Mouse (Mus musculus): ENCODE measurements at regions not wholly inside any gene's neighbourhood (a gene's known extent, or its start where the extent isn't known, plus 50 kb on each side); places are given as distances from the start of the nearest gene placed in this dataset.
A peak's percentile ranks its signal among the peaks of the same experiment; 100 is the strongest.

GRCm38 (mm10) chr5:91818195-91818594 is 144.7 kb downstream of the Rchy1 start:
- Histone ChIP-seq H3K27ac (no peak overlapping the region), H3K27me3 (ENCODE audit: insufficient read depth, poor library complexity, severe bottlenecking) (no peaks in the 10 kb centered on the region), H3K9me3 (no peaks in the 10 kb centered on the region), H3K4me1 (replicated peaks) (no peaks in the 10 kb centered on the region), H3K4me3 (no peak overlapping the region), H3K36me3 (no peaks in the 10 kb centered on the region)
- WGBS, result 89% methylated on average over 11 of the region's 11 CpGs
- no peak for DNase-seq (ENCODE audit: low spot score)

GRCm38 (mm10) chr5:91816376-91816950 is 146.4 kb downstream of the Rchy1 start:
- Histone ChIP-seq H3K27me3 (ENCODE audit: insufficient read depth, poor library complexity, severe bottlenecking) (no peaks in the 10 kb centered on the region), H3K9me3 (no peaks in the 10 kb centered on the region), H3K4me1 (replicated peaks) (no peaks in the 10 kb centered on the region), H3K36me3 (no peaks in the 10 kb centered on the region), H3K4me3 (no peak overlapping the region), H3K27ac (no peak overlapping the region)
- no peak for DNase-seq (ENCODE audit: low spot score)
- 89% methylated on average over 3 of the region's 3 CpGs for WGBS

GRCm38 (mm10) chr5:91814956-91815355 is 147.9 kb downstream of the Rchy1 start:
- Histone ChIP-seq H3K36me3 (no peaks in the 10 kb centered on the region), H3K4me3 (no peak overlapping the region), H3K4me1 (replicated peaks) (no peaks in the 10 kb centered on the region), H3K27ac (no peak overlapping the region), H3K9me3 (no peaks in the 10 kb centered on the region), H3K27me3 (ENCODE audit: insufficient read depth, poor library complexity, severe bottlenecking) (no peaks in the 10 kb centered on the region)
- WGBS, result 82% methylated on average over 6 of the region's 6 CpGs
- DNase-seq (ENCODE audit: low spot score), result no peak

DNA sequence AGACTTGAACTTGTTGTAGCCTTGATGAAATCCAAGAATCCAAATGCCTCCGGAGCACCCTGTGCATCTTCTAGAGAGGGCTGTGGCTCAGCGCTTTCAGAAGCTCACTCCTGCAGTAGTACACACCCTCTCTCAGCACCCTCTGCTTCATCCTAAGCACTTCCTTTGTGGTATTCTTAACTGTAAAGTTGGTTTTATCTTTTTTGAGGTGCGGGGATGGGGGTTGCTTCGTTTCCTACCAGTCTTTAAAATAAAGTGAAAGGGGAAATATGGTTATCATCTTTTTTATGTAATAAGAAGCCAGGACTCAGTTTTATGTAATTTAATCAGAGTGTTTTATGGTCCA is 148.5 kb downstream of the Rchy1 start:
- H3K27ac ChIP-seq, result no peak overlapping the region
- WGBS, result 83% methylated on average over 4 of the region's 4 CpGs

GRCm38 (mm10) chr5:91813547-91814416 is 149.1 kb downstream of the Rchy1 start:
- H3K4me1 ChIP-seq (replicated peaks), result no peaks in the 10 kb centered on the region
- WGBS, result 87% methylated on average over 5 of the region's 5 CpGs
- no peak overlapping the region for H3K27ac ChIP-seq
- H3K27me3 ChIP-seq (ENCODE audit: insufficient read depth, poor library complexity, severe bottlenecking), result no peaks in the 10 kb centered on the region
- no peak for DNase-seq (ENCODE audit: low spot score)
- H3K36me3 ChIP-seq, result no peaks in the 10 kb centered on the region
- no peaks in the 10 kb centered on the region for H3K9me3 ChIP-seq
- no peak overlapping the region for H3K4me3 ChIP-seq

More for the DNA sequence above, 148.5 kb downstream of the Rchy1 start:
- no peak overlapping the region for H3K4me3 ChIP-seq
- no peaks in the 10 kb centered on the region for H3K36me3 ChIP-seq
- no peaks in the 10 kb centered on the region for H3K9me3 ChIP-seq
- H3K27me3 ChIP-seq (ENCODE audit: insufficient read depth, poor library complexity, severe bottlenecking), result no peaks in the 10 kb centered on the region
- DNase-seq (ENCODE audit: low spot score), result no peak
- no peaks in the 10 kb centered on the region for H3K4me1 ChIP-seq (replicated peaks)

DNA sequence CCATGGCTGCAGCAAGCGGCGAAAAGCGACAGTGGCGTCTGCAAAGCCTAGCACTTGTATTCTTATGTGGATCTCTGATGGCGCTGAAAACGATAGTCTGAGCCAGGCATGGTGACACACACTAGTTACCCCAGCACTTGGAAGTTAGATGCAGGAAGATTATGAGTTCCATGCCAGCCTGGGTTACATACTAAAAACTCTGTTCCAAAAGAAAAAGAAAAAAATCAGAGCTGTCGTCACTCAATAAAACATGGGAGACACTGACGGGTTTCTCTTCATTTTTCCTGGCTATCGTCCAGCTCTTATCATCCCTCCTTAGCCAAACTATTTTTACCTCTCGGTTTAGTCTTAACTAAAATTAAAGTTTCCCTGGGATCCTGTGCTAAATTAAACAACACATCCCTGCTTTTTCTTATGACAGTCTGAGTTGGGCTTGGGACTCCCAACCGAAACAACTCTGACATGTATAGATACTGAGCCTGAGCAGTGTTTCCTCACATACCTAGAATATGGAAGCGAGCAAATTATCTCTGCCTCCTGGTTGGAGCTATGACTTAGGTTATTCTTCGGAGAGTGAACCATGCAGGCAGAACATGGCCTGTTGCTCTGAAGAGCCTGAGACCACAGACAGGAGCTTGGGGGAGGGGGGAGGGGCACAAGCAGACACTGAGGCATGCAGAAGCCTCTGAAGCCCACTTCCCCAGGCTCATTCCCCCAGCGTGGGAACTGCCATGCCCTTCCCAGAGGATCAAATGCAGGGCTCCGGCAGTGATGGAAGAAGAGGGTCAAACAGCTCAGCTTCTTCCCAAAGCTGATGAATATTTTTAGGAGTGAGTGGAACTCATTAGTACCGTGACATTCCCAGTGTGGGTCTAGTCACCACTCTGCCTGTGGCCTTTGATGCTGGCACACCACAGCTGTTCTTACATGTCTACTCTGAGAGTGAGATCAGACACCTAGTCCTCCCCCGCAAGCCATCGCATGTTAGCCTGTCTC is 155.5 kb downstream of the Rchy1 start:
- Histone ChIP-seq H3K4me3 (no peak overlapping the region), H3K4me1 (replicated peaks) (peaks cover 6% of the 10 kb centered on the region), H3K9me3 (no peaks in the 10 kb centered on the region), H3K36me3 (no peaks in the 10 kb centered on the region), H3K27me3 (ENCODE audit: insufficient read depth, poor library complexity, severe bottlenecking) (no peaks in the 10 kb centered on the region), H3K27ac (0 out of 2 replicates have a peak overlapping the region, but pooled peaks have one; percentile 29)
- peak; percentile 30 for DNase-seq (ENCODE audit: low spot score)
- 76% methylated on average over 18 of the region's 18 CpGs for WGBS

- H3K27me3 ChIP-seq (ENCODE audit: insufficient read depth, poor library complexity, severe bottlenecking), result no peaks in the 10 kb centered on the region
- 92% methylated on average over 3 of the region's 3 CpGs for WGBS
- no peak overlapping the region for H3K27ac ChIP-seq
- no peaks in the 10 kb centered on the region for H3K36me3 ChIP-seq
- no peak for DNase-seq (ENCODE audit: low spot score)
- no peaks in the 10 kb centered on the region for H3K9me3 ChIP-seq
- H3K4me3 ChIP-seq, result no peak overlapping the region
- no peaks in the 10 kb centered on the region for H3K4me1 ChIP-seq (replicated peaks)
These were observed 161.4 kb downstream of the Rchy1 start for GRCm38 (mm10) chr5:91801297-91801980.

DNA sequence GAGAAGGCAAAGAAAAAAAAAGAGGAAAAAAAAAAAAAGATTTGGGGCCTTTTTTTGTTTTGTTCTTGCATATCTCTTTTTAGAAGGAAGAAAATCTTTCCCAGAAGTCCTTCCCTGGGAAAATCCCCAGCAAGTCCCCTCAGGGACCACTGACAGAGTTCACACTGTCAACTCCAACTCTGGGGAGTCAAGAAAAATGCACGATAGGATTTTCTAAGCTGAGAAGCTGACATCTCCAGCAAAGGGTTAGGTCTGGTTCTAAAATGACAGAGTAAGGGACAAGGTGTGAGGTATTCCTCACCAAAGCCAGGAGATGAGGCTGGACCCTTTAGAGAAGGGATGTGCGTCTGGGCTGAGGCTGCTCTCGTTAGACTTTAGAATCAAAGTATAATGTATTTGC is 165.5 kb downstream of the Rchy1 start:
- Histone ChIP-seq H3K27me3 (ENCODE audit: insufficient read depth, poor library complexity, severe bottlenecking) (no peaks in the 10 kb centered on the region), H3K9me3 (no peaks in the 10 kb centered on the region), H3K27ac (no peak overlapping the region), H3K4me3 (no peak overlapping the region), H3K36me3 (no peaks in the 10 kb centered on the region), H3K4me1 (replicated peaks) (no peaks in the 10 kb centered on the region)
- no peak for DNase-seq (ENCODE audit: low spot score)
- WGBS, result 86% methylated on average over 3 of the region's 3 CpGs

- no peak for DNase-seq (ENCODE audit: low spot score)
These were observed 170.1 kb downstream of the Rchy1 start for GRCm38 (mm10) chr5:91792732-91793131.

GRCm38 (mm10) chr5:91790412-91790811 is 172.5 kb downstream of the Rchy1 start:
- no peak overlapping the region for H3K27ac ChIP-seq
- no peaks in the 10 kb centered on the region for H3K4me1 ChIP-seq (replicated peaks)

More at GRCm38 (mm10) chr5:91792732-91793131, 170.1 kb downstream of the Rchy1 start:
- Histone ChIP-seq H3K9me3 (no peaks in the 10 kb centered on the region), H3K27me3 (ENCODE audit: insufficient read depth, poor library complexity, severe bottlenecking) (no peaks in the 10 kb centered on the region), H3K27ac (no peak overlapping the region), H3K36me3 (no peaks in the 10 kb centered on the region), H3K4me1 (replicated peaks) (no peaks in the 10 kb centered on the region), H3K4me3 (no peak overlapping the region)
- WGBS, result 56% methylated on average over 6 of the region's 6 CpGs

GRCm38 (mm10) chr5:91783966-91784365 is 178.9 kb downstream of the Rchy1 start:
- no peaks in the 10 kb centered on the region for H3K36me3 ChIP-seq
- no peak overlapping the region for H3K27ac ChIP-seq
- H3K4me3 ChIP-seq, result no peak overlapping the region
- no peaks in the 10 kb centered on the region for H3K9me3 ChIP-seq
- H3K27me3 ChIP-seq (ENCODE audit: insufficient read depth, poor library complexity, severe bottlenecking), result no peaks in the 10 kb centered on the region
- 84% methylated on average over 8 of the region's 8 CpGs for WGBS
- H3K4me1 ChIP-seq (replicated peaks), result no peaks in the 10 kb centered on the region
- no peak for DNase-seq (ENCODE audit: low spot score)

More at GRCm38 (mm10) chr5:91790412-91790811, 172.5 kb downstream of the Rchy1 start:
- Histone ChIP-seq H3K9me3 (no peaks in the 10 kb centered on the region), H3K4me3 (no peak overlapping the region), H3K36me3 (no peaks in the 10 kb centered on the region), H3K27me3 (ENCODE audit: insufficient read depth, poor library complexity, severe bottlenecking) (no peaks in the 10 kb centered on the region)
- no peak for DNase-seq (ENCODE audit: low spot score)
- 58% methylated on average over 2 of the region's 2 CpGs for WGBS

DNA sequence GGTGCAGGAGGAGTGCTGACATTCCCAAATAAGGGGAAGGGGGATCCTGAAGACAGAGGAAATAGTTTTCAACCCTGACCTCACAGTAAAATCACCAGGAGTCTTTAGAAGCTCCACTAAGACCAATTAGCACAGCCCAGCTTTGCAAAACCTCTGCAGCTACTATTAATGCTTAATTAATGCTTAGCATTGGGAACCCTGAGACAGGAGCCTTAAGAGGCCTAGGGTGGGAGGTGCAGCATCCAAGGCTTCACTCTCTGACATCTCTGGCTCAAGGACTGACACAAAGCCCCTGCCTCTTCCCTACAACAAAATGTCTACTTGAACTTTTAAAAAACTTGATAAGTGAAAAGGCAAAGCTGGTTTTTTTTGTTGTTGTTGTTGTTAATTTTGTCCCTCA is 185.9 kb downstream of the Rchy1 start:
- no peaks in the 10 kb centered on the region for H3K4me1 ChIP-seq (replicated peaks)
- no peaks in the 10 kb centered on the region for H3K9me3 ChIP-seq
- DNase-seq (ENCODE audit: low spot score), result no peak

More for the DNA sequence above, 185.9 kb downstream of the Rchy1 start:
- H3K27me3 ChIP-seq (ENCODE audit: insufficient read depth, poor library complexity, severe bottlenecking), result no peaks in the 10 kb centered on the region
- no peak overlapping the region for H3K4me3 ChIP-seq
- H3K36me3 ChIP-seq, result no peaks in the 10 kb centered on the region
- H3K27ac ChIP-seq, result no peak overlapping the region
